Mouse (Mus musculus) right cerebral cortex, postnatal 4 days (tissue): ENCODE results near the gene Sowahb.

ENCODE experiments used
- DNase-seq: peaks from one replicate; pipeline ENCODE4 v3.0.0-alpha.2; 2022

Gene Sowahb

DNA sequence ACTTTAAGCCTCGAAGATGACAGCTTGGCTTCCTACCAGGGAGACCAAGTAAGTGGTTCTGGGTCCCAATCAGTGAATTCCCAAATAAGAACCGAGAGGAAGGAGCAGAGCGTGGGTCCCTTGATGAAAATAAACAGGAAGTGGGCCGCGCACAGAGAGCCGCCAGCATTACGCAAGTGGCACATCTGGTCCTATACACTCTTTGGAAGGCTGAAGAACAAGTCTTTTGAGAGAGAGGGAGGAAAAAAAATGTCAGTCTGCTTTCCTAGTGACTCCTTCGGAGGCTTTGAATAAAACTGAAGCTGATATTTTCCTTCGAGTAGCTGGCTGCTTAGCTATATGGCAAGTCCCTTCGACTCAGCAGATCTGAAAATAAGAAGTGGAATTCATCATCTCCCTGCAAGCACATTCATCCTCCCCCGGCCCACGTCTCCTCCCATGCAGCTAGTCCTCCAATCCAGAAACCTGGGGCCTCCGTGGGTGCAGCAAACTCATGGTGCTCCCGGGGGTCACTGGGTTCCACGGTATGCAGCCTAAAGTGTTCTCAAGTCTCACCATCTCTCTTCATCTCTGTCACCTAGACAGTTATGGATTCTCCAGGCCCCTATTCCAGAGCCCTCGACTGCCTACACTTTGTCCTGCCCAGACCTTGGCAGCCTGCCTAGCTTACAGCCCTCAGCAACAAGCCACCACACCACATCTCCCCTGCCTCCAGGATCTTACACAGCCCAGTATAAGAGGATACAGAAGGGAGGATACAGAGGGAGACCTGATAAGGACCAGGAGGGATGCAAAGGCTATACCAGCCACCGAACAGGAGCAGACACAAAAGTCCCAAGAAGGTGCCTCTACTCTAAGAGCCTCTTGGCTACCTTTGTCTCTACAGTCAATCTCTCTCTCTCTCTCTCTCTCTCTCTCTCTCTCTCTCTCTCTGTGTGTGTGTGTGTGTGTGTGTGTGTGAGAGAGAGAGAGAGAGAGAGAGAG is 43.8 kb downstream of the Sowahb start:
- DNase-seq, result peak; percentile 25

DNA sequence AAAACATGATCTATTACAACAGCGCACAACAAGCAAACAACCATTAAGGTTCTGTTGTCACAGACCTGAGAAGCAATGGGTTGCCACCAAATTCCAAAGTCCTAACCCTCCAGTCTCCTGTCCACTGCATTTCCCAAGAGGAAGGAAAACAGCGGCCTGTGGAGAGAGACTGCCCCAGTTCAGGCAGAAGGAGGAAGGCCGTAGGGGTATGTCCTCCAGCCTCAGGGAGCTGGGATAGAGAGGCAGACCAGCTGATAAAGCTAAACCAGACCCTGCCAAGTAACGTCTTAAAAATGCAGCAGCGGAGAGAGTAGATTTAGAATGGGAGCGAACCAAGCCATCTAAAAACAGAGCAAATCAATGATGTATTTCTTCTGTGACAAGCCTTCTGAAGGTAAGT is 44.8 kb downstream of the Sowahb start:
- no peak for DNase-seq

- no peak for DNase-seq
Observed at GRCm38 (mm10) chr5:92998494-92999016, 46.3 kb downstream of the Sowahb start.

GRCm38 (mm10) chr5:92997428-92998120 is 47.2 kb downstream of the Sowahb start:
- no peak for DNase-seq

DNA sequence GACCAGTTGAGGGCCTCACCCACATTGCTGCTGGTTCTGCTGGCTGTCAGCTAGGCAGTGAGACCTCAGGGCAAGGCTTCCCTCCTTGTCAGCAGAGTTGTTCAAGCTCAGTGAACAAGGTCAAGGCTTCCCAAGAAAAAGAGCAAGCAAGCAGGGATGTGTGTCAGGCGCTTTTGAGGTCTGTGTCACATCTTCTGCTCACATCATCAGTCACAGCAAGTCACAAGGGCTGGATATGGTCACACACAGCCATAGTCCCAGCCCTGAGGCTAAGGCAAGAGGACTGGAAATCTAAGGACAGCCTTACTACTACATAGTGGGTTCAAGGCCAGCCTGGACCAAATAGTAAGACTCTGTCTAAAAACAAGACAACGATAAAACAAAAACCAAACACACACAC is 50.0 kb downstream of the Sowahb start:
- DNase-seq, result no peak

DNA sequence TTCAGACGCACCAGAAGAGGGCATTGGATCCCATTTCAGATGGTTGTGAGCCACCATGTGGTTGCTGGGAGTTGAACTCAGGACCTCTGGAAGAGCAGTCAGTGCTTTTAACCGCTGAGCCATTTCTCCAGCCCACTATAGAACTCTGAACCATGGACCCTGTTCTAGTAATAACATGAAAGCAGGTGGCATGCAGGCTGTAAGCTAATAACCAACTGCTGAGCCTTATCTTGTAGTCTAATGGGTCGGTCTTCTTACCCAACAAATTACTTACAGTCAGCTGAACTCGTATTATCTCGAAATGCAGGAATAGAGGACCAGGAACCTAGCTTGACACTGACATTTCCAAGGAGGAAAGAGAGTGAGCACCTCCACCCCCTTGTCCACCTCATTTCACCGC is 50.5 kb downstream of the Sowahb start:
- DNase-seq, result no peak

DNA sequence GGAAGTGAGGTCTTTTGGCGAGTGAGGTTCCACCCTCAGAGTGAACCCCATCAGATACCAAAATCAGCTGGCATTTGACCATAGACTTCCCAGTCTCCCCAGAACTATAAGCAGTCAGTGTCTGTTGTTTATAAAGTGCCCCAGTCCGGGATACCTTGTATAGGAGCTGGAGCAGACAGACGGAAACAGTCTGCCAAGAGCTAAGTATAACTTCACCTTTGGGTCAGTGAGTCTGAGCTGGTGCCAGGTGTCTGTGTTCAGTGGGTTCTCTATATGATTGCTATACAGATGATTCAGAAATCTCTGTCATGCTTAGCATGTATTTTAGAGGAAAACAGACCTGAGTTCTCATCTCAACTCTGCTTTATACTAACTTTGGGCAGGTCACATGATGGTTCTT is 52.7 kb downstream of the Sowahb start:
- DNase-seq, result no peak
